Mouse (Mus musculus) embryonic facial prominence, embryonic 10.5 days (tissue): Measurements from ENCODE around the gene Abhd16a. TPM values are rescaled to one million over a fixed set of nuclear protein-coding genes. Genes with fewer than 3 reads are reported as not detected.

Experiments used
- DNase-seq: peaks from one replicate; pipeline ENCODE4 v3.0.0-alpha.2; 2017; ENCODE audit warnings: low spot score
- H3K27ac ChIP-seq: fragments of 300-500 bp; sonication (generic); replicated peaks from 2 replicates; pipeline ENCODE4 v1.5.1; 2016; ENCODE audit warnings: mild to moderate bottlenecking
- H3K27me3 ChIP-seq: fragments of 300-500 bp; sonication (generic); replicated peaks from 2 replicates; pipeline ENCODE4 v1.6.1; 2016; ENCODE audit warnings: low read depth, mild to moderate bottlenecking; ENCODE audit not compliant: poor library complexity, severe bottlenecking
- H3K36me3 ChIP-seq: fragments of 300-500 bp; sonication (generic); replicated peaks from 2 replicates; pipeline ENCODE4 v1.6.1; 2016; ENCODE audit warnings: mild to moderate bottlenecking, moderate library complexity
- H3K4me1 ChIP-seq: fragments of 300-500 bp; sonication (generic); 2 replicates; pipeline ENCODE4 v1.6.1; 2016
- H3K4me3 ChIP-seq: fragments of 300-500 bp; sonication (generic); 2 replicates; pipeline ENCODE4 v1.5.1; 2016; ENCODE audit warnings: mild to moderate bottlenecking, moderate library complexity
- H3K9me3 ChIP-seq: fragments of 300-500 bp; sonication (generic); 2 replicates; pipeline ENCODE4 v1.6.1; 2016; ENCODE audit warnings: mild to moderate bottlenecking
- WGBS: fragments of 180-500 bp; shearing (Covaris S2); methylation state at CpG from one replicate; pipeline ENCODE4 v1.1.7; 2016; 5-methylcytosine and 5-hydroxymethylcytosine counted together
- polyA plus RNA-seq: library from polyadenylated mRNA; unstranded; fragments of >200 nt; fragmentation: Nextera tagmentation; extraction: Ambion mirVana; gene quantifications from 2 replicates; pipeline ENCODE4 v1.2.1, GENCODE M21; 2016

Abhd16a gene
- polyA plus RNA-seq, 1 experiment from 2014 or later, result 59.4 TPM

- peaks cover 18% of the 10 kb centered on the region for H3K4me1 ChIP-seq
- WGBS, result 93% methylated on average over 7 of the region's 7 CpGs
- no peaks in the 10 kb centered on the region for H3K27me3 ChIP-seq
- H3K4me3 ChIP-seq, result no peak overlapping the region
- H3K27ac ChIP-seq, result no peak overlapping the region
- no peaks in the 10 kb centered on the region for H3K9me3 ChIP-seq
- no peak for DNase-seq
- peaks cover 37% of the 10 kb centered on the region for H3K36me3 ChIP-seq
These were observed 44.5 kb downstream of the Abhd16a start for GRCm38 (mm10) chr17:35133517-35133916.

- Histone ChIP-seq H3K4me1 (peaks cover 16% of the 10 kb centered on the region), H3K27me3 (no peaks in the 10 kb centered on the region), H3K4me3 (peak within 1 kb of the TSS; percentile 89), H3K36me3 (peaks cover 39% of the 10 kb centered on the region), H3K27ac (peak within 1 kb of the TSS; percentile 99), H3K9me3 (no peaks in the 10 kb centered on the region)
- DNase-seq, result peak; percentile 94
- WGBS, result under 1% methylated on average over 66 of the region's 66 CpGs
These were observed 45.9 kb downstream of the Abhd16a start, which contains the start of gene Bag6 for GRCm38 (mm10) chr17:35134801-35135590. TSS of gene Bag6 (plus strand) at chr17:35135178.

- WGBS, result under 1% methylated on average over 43 of the region's 43 CpGs
- no peak for DNase-seq
- peaks cover 16% of the 10 kb centered on the region for H3K4me1 ChIP-seq
- peaks cover 40% of the 10 kb centered on the region for H3K36me3 ChIP-seq
- no peaks in the 10 kb centered on the region for H3K9me3 ChIP-seq
- H3K4me3 ChIP-seq, result peak overlapping the region; percentile 89
- H3K27ac ChIP-seq, result peak overlapping the region; percentile 99
- no peaks in the 10 kb centered on the region for H3K27me3 ChIP-seq
These were observed 46.7 kb downstream of the Abhd16a start for GRCm38 (mm10) chr17:35135591-35136320.

- H3K36me3 ChIP-seq, result peaks cover 70% of the 10 kb centered on the region
- H3K9me3 ChIP-seq, result peaks cover 9% of the 10 kb centered on the region; the same call in 1 of the 2 replicates
- no peak overlapping the region for H3K27ac ChIP-seq
- no peak for DNase-seq
- H3K4me3 ChIP-seq, result no peak overlapping the region
- no peaks in the 10 kb centered on the region for H3K27me3 ChIP-seq
- 94% methylated on average over 3 of the region's 3 CpGs for WGBS
- peaks cover 16% of the 10 kb centered on the region for H3K4me1 ChIP-seq
These were observed 50.2 kb downstream of the Abhd16a start for GRCm38 (mm10) chr17:35139269-35139668.

GRCm38 (mm10) chr17:35140490-35140996, 51.5 kb downstream of the Abhd16a start:
- no peak for DNase-seq
- Histone ChIP-seq H3K4me1 (peaks cover 16% of the 10 kb centered on the region), H3K36me3 (peaks cover 83% of the 10 kb centered on the region), H3K9me3 (peaks cover 9% of the 10 kb centered on the region; the same call in 1 of the 2 replicates), H3K4me3 (peak overlapping the region; percentile 30; the same call in 1 of the 2 replicates), H3K27ac (no peak overlapping the region), H3K27me3 (no peaks in the 10 kb centered on the region)
- 81% methylated on average over 16 of the region's 16 CpGs for WGBS

- no peak overlapping the region for H3K27ac ChIP-seq
- peaks cover 6% of the 10 kb centered on the region for H3K4me1 ChIP-seq
- whole genome bisulfite sequencing, result 90% methylated on average over 6 of the region's 6 CpGs
- peaks cover 97% of the 10 kb centered on the region for H3K36me3 ChIP-seq
- no peak for DNase-seq
- peaks cover 9% of the 10 kb centered on the region; the same call in 1 of the 2 replicates for H3K9me3 ChIP-seq
- H3K27me3 ChIP-seq, result no peaks in the 10 kb centered on the region
- no peak overlapping the region for H3K4me3 ChIP-seq
These were observed 52.9 kb downstream of the Abhd16a start for GRCm38 (mm10) chr17:35141971-35142370.

GRCm38 (mm10) chr17:35146139-35146538, 57.1 kb downstream of the Abhd16a start:
- H3K4me3 ChIP-seq, result no peak overlapping the region
- peaks cover 9% of the 10 kb centered on the region; the same call in 1 of the 2 replicates for H3K9me3 ChIP-seq
- no peak for DNase-seq
- 89% methylated on average over 5 of the region's 5 CpGs for whole genome bisulfite sequencing
- no peaks in the 10 kb centered on the region for H3K27me3 ChIP-seq
- H3K4me1 ChIP-seq, result no peaks in the 10 kb centered on the region
- H3K27ac ChIP-seq, result no peak overlapping the region
- peaks cover 99% of the 10 kb centered on the region for H3K36me3 ChIP-seq

- DNase-seq, result no peak
- no peak overlapping the region for H3K4me3 ChIP-seq
- peaks cover 9% of the 10 kb centered on the region; the same call in 1 of the 2 replicates for H3K9me3 ChIP-seq
- H3K36me3 ChIP-seq, result peaks cover 99% of the 10 kb centered on the region
- no peaks in the 10 kb centered on the region for H3K4me1 ChIP-seq
- H3K27ac ChIP-seq, result no peak overlapping the region
- 62% methylated on average over 3 of the region's 3 CpGs for WGBS
- no peaks in the 10 kb centered on the region for H3K27me3 ChIP-seq
These were observed 58.3 kb downstream of the Abhd16a start for GRCm38 (mm10) chr17:35147348-35147747.

GRCm38 (mm10) chr17:35147922-35148639, 59.0 kb downstream of the Abhd16a start:
- Histone ChIP-seq H3K9me3 (peaks cover 7% of the 10 kb centered on the region; the same call in 1 of the 2 replicates), H3K27ac (no peak overlapping the region), H3K27me3 (no peaks in the 10 kb centered on the region), H3K4me3 (no peak overlapping the region; the same call in 1 of the 2 replicates), H3K36me3 (peaks cover 99% of the 10 kb centered on the region), H3K4me1 (no peaks in the 10 kb centered on the region)
- WGBS, result 70% methylated on average over 5 of the region's 5 CpGs
- no peak for DNase-seq

- Histone ChIP-seq H3K4me1 (peaks cover 12% of the 10 kb centered on the region), H3K36me3 (peaks cover 99% of the 10 kb centered on the region), H3K4me3 (no peak overlapping the region; the same call in 1 of the 2 replicates), H3K27ac (no peak overlapping the region), H3K9me3 (no peaks in the 10 kb centered on the region), H3K27me3 (no peaks in the 10 kb centered on the region)
- no peak for DNase-seq
- 95% methylated on average over 4 of the region's 4 CpGs for WGBS
These were observed 63.1 kb downstream of the Abhd16a start for GRCm38 (mm10) chr17:35152121-35152520.
